Mouse (Mus musculus) limb, embryonic 10.5 days (tissue): ENCODE measurements around the gene Ccdc39. TPM values are rescaled to one million over a fixed set of nuclear protein-coding genes. Genes with fewer than 3 reads are reported as not detected.

Experiments
- DNase-seq: peaks from one replicate; pipeline ENCODE4 v3.0.0-alpha.2; 2017; ENCODE audit warnings: low spot score
- H3K27ac ChIP-seq: fragments of 300-500 bp; sonication (generic); 2 replicates; pipeline ENCODE4 v1.5.1; 2016; ENCODE audit warnings: mild to moderate bottlenecking
- H3K27me3 ChIP-seq: fragments of 300-500 bp; sonication (generic); 2 replicates; pipeline ENCODE4 v1.6.1; 2016; ENCODE audit warnings: low read depth, mild to moderate bottlenecking; ENCODE audit not compliant: poor library complexity, severe bottlenecking
- H3K36me3 ChIP-seq: fragments of 300-500 bp; sonication (generic); 2 replicates; pipeline ENCODE4 v1.6.1; 2016; ENCODE audit warnings: mild to moderate bottlenecking, moderate library complexity
- H3K4me1 ChIP-seq: fragments of 300-500 bp; sonication (generic); 2 replicates; pipeline ENCODE4 v1.6.1; 2016
- H3K4me3 ChIP-seq: fragments of 300-500 bp; sonication (generic); 2 replicates; pipeline ENCODE4 v1.5.1; 2016; ENCODE audit warnings: mild to moderate bottlenecking, moderate library complexity
- H3K9me3 ChIP-seq: fragments of 300-500 bp; sonication (generic); replicated peaks from 2 replicates; pipeline ENCODE4 v1.6.1; 2016; ENCODE audit warnings: mild to moderate bottlenecking
- WGBS: fragments of 180-500 bp; shearing (Covaris S2); methylation state at CpG from one replicate; pipeline ENCODE4 v1.1.7; 2016; 5-methylcytosine and 5-hydroxymethylcytosine counted together
- polyA plus RNA-seq: library from polyadenylated mRNA; unstranded; fragments of >200 nt; fragmentation: Nextera tagmentation; extraction: Ambion mirVana; gene quantifications from 2 replicates; pipeline ENCODE4 v1.2.1, GENCODE M21; 2016

Gene Ccdc39
- polyA plus RNA-seq, 1 experiment from 2014 or later, result 5.4 TPM

- Histone ChIP-seq H3K36me3 (no peaks in the 10 kb centered on the region), H3K9me3 (no peaks in the 10 kb centered on the region), H3K4me1 (no peaks in the 10 kb centered on the region), H3K27ac (no peak overlapping the region), H3K4me3 (no peak overlapping the region), H3K27me3 (no peaks in the 10 kb centered on the region)
- WGBS, result 95% methylated on average over 4 of the region's 4 CpGs
- DNase-seq, result no peak
Observed at GRCm38 (mm10) chr3:33850856-33851255, 6.7 kb upstream of the Ccdc39 start.

GRCm38 (mm10) chr3:33846639-33847038 is 2.5 kb upstream of the Ccdc39 start:
- no peaks in the 10 kb centered on the region for H3K9me3 ChIP-seq
- 86% methylated on average over 6 of the region's 6 CpGs for WGBS
- no peak overlapping the region for H3K4me3 ChIP-seq
- peaks cover 14% of the 10 kb centered on the region for H3K4me1 ChIP-seq
- no peak for DNase-seq
- H3K27ac ChIP-seq, result no peak overlapping the region
- H3K27me3 ChIP-seq, result no peaks in the 10 kb centered on the region
- H3K36me3 ChIP-seq, result no peaks in the 10 kb centered on the region

- no peaks in the 10 kb centered on the region for H3K9me3 ChIP-seq
- H3K27ac ChIP-seq, result no peak overlapping the region
- H3K27me3 ChIP-seq, result no peaks in the 10 kb centered on the region
- no peak overlapping the region for H3K4me3 ChIP-seq
- peaks cover 5% of the 10 kb centered on the region for H3K4me1 ChIP-seq
- no peak for DNase-seq
- 50% methylated on average over 10 of the region's 10 CpGs for whole genome bisulfite sequencing
- H3K36me3 ChIP-seq, result no peaks in the 10 kb centered on the region
Observed at GRCm38 (mm10) chr3:33838877-33839276, 5.2 kb downstream of the Ccdc39 start.

GRCm38 (mm10) chr3:33836576-33836975 is 7.5 kb downstream of the Ccdc39 start:
- no peaks in the 10 kb centered on the region for H3K4me1 ChIP-seq
- no peaks in the 10 kb centered on the region for H3K27me3 ChIP-seq
- H3K4me3 ChIP-seq, result no peak overlapping the region
- no peaks in the 10 kb centered on the region for H3K36me3 ChIP-seq
- WGBS, result 94% methylated on average over 13 of the region's 13 CpGs
- DNase-seq, result no peak
- H3K27ac ChIP-seq, result no peak overlapping the region
- no peaks in the 10 kb centered on the region for H3K9me3 ChIP-seq

GRCm38 (mm10) chr3:33832351-33832750 is 11.8 kb downstream of the Ccdc39 start:
- no peaks in the 10 kb centered on the region for H3K4me1 ChIP-seq
- no peaks in the 10 kb centered on the region for H3K36me3 ChIP-seq
- WGBS, result 88% methylated on average over 10 of the region's 10 CpGs
- DNase-seq, result no peak
- no peak overlapping the region for H3K27ac ChIP-seq
- no peak overlapping the region for H3K4me3 ChIP-seq
- no peaks in the 10 kb centered on the region for H3K9me3 ChIP-seq
- no peaks in the 10 kb centered on the region for H3K27me3 ChIP-seq

- H3K36me3 ChIP-seq, result no peaks in the 10 kb centered on the region
- H3K4me1 ChIP-seq, result no peaks in the 10 kb centered on the region
- H3K4me3 ChIP-seq, result no peak overlapping the region
- WGBS, result 50% methylated on average over 9 of the region's 9 CpGs
- DNase-seq, result no peak
- H3K27me3 ChIP-seq, result no peaks in the 10 kb centered on the region
- no peak overlapping the region for H3K27ac ChIP-seq
- no peaks in the 10 kb centered on the region for H3K9me3 ChIP-seq
Observed at GRCm38 (mm10) chr3:33824135-33824946, 19.8 kb downstream of the Ccdc39 start.

GRCm38 (mm10) chr3:33807151-33807550 is 37.0 kb downstream of the Ccdc39 start:
- Histone ChIP-seq H3K9me3 (no peaks in the 10 kb centered on the region), H3K4me1 (no peaks in the 10 kb centered on the region), H3K4me3 (no peak overlapping the region), H3K27me3 (no peaks in the 10 kb centered on the region), H3K27ac (no peak overlapping the region), H3K36me3 (peaks cover 76% of the 10 kb centered on the region)
- DNase-seq, result no peak
- 96% methylated on average over 1 of the region's 1 CpGs for WGBS

- H3K4me3 ChIP-seq, result peak overlapping the region; percentile 97
- no peaks in the 10 kb centered on the region for H3K9me3 ChIP-seq
- H3K27me3 ChIP-seq, result no peaks in the 10 kb centered on the region
- DNase-seq, result no peak
- peaks cover 7% of the 10 kb centered on the region for H3K4me1 ChIP-seq
- peaks cover 28% of the 10 kb centered on the region for H3K36me3 ChIP-seq
- under 1% methylated on average over 16 of the region's 16 CpGs for WGBS
- peak overlapping the region; percentile 97 for H3K27ac ChIP-seq
Observed at GRCm38 (mm10) chr3:33800513-33800820, 43.6 kb downstream of the Ccdc39 start.

- peaks cover 22% of the 10 kb centered on the region for H3K36me3 ChIP-seq
- peak within 1 kb of the TSS; percentile 97 for H3K4me3 ChIP-seq
- H3K4me1 ChIP-seq, result peaks cover 7% of the 10 kb centered on the region
- H3K9me3 ChIP-seq, result no peaks in the 10 kb centered on the region
- WGBS, result under 1% methylated on average over 90 of the region's 90 CpGs
- no peaks in the 10 kb centered on the region for H3K27me3 ChIP-seq
- H3K27ac ChIP-seq, result peak within 1 kb of the TSS; percentile 97
- DNase-seq, result peak; percentile 98
Observed at GRCm38 (mm10) chr3:33799617-33800512, 44.2 kb downstream of the Ccdc39 start, which contains the start of gene Ttc14. Ttc14 (plus strand) TSS chr3:33799832.

GRCm38 (mm10) chr3:33790975-33791374 is 53.1 kb downstream of the Ccdc39 start:
- H3K27me3 ChIP-seq, result no peaks in the 10 kb centered on the region
- H3K27ac ChIP-seq, result no peak overlapping the region
- H3K9me3 ChIP-seq, result no peaks in the 10 kb centered on the region
- no peaks in the 10 kb centered on the region for H3K36me3 ChIP-seq
- no peak overlapping the region for H3K4me3 ChIP-seq
- DNase-seq, result no peak
- no peaks in the 10 kb centered on the region for H3K4me1 ChIP-seq

Other genes starting within 250 kb of the Ccdc39 start
- 50.4 and 60.3 TPM in 2 replicates for gene Ttc14, start 44.5 kb downstream of the Ccdc39 start, polyA plus RNA-seq
- 56.1 and 60.7 TPM in 2 replicates for gene Fxr1, start 175.6 kb upstream of the Ccdc39 start, polyA plus RNA-seq
- 164 and 181 TPM in 2 replicates for gene Dnajc19, start 237.0 kb upstream of the Ccdc39 start, polyA plus RNA-seq